Mouse (Mus musculus): Measurements from ENCODE around the gene Ces1a. TPM values are rescaled to one million over a fixed set of nuclear protein-coding genes. Genes with fewer than 3 reads are reported as not detected.
A peak's percentile ranks its signal among the peaks of the same experiment; 100 is the strongest.

Ces1a gene
- polyA plus RNA-seq, 1 experiment: 0.08 TPM

DNA sequence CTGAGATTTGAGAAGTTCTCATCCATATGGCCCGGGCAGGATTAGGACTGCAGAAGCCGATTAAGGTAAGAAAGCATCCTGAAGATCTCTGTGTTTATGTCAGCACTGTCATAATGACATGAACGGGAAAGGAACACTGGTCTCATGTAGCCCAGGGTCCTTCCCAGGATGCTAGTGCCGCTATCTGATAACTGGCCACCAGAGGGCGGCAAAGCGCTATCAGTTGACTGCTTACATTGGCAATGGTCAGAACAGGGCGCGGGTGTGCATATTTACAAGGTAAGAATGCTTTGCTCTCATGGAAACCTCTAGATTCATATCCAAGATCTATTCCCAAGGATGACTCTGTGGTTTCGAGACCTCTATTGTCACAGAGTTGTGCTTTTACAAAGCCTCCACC is 36.6 kb downstream of the Ces1a start:
- no peak overlapping the region for H3K27ac ChIP-seq (ENCODE audit: insufficient read depth, low read length)
- H3K4me1 ChIP-seq (ENCODE audit: control insufficient read depth, insufficient read depth, low read length): no peaks in the 10 kb centered on the region
- no peak for TF ChIP-seq POLR2A (IDR thresholded peaks at IDR 0.05; ENCODE audit: extremely low read depth, insufficient read depth, low read length)
- TF ChIP-seq CTCF (IDR thresholded peaks at IDR 0.05; ENCODE audit: extremely low read depth, insufficient read depth, low read length): peak; percentile 95
- no peak overlapping the region for H3K4me3 ChIP-seq (ENCODE audit: insufficient read depth, low read length)

DNA sequence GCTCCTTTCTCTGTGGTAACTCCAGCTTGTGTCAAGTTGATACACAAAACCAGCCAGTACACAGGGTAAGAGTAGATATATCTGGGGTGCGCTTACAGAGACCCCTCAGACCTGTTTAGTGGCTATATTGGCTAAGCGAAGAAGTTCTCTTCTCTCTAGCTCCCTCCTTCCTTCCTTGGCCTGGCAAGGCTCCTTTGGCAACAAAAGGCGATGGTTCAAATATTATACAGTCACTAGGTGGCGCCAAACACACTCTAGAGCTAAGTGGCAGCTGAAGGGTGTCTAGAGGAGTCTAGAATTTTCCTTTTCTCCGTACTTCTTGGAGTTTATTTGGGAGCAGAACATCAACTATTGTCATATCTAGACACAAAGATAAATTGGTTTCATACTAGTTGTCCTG is 37.7 kb downstream of the Ces1a start:
- no peaks in the 10 kb centered on the region for H3K4me1 ChIP-seq (ENCODE audit: control insufficient read depth, insufficient read depth, low read length)
- no peak overlapping the region for H3K4me3 ChIP-seq (ENCODE audit: insufficient read depth, low read length)
- no peak overlapping the region for H3K27ac ChIP-seq (ENCODE audit: insufficient read depth, low read length)
- TF ChIP-seq CTCF (IDR thresholded peaks at IDR 0.05; ENCODE audit: extremely low read depth, insufficient read depth, low read length): peak; percentile 58
- no peak for TF ChIP-seq POLR2A (IDR thresholded peaks at IDR 0.05; ENCODE audit: extremely low read depth, insufficient read depth, low read length)

DNA sequence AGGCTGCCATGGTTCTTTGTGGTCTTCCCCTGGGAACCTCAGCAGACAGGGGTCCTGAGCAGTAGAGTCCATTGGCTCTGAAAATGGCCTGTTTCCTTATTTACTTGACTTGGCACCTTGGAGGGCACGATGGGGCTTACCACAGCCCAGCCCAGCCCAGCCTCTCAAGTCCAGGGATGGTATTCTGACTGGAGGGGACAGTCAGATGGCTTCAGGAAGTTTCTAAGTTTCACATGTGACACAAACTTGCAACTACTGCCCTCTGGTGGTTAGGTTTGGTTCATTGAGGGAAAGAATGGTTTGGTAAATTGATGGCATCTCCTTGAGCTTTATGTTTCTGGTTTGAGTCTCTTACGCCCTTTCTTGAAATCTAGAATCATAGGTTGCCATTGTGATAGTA is 49.4 kb downstream of the Ces1a start:
- no peaks in the 10 kb centered on the region for H3K4me1 ChIP-seq (ENCODE audit: control insufficient read depth, insufficient read depth, low read length)
- no peak overlapping the region for H3K27ac ChIP-seq (ENCODE audit: insufficient read depth, low read length)
- TF ChIP-seq POLR2A (IDR thresholded peaks at IDR 0.05; ENCODE audit: extremely low read depth, insufficient read depth, low read length) (no peak), CTCF (IDR thresholded peaks at IDR 0.05; ENCODE audit: extremely low read depth, insufficient read depth, low read length) (peak; percentile 49; the same call in 1 of the 2 replicates)
- no peak overlapping the region for H3K4me3 ChIP-seq (ENCODE audit: insufficient read depth, low read length)

DNA sequence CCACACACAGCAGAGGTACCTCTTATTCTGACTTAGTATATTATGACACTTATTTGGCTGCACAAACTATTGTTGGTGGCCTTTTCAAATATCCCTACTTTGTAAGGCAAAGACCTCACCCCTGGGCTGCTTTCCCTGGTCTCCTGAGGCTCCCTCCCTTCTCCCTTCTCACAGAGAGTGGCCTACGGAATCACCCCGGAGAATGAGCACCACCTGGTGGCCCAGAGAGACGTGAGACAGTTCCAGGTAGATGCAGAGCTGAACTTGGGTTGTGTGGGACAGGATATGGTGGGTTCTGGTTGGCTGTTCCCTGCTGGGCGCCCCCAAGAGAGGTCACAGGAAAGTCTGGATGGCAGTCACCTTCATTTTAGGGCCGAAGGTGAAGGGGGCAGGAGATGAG is 51.2 kb downstream of the Ces1a start:
- Histone ChIP-seq H3K27ac (ENCODE audit: insufficient read depth, low read length) (no peak overlapping the region), H3K4me1 (ENCODE audit: control insufficient read depth, insufficient read depth, low read length) (no peaks in the 10 kb centered on the region), H3K4me3 (ENCODE audit: insufficient read depth, low read length) (no peak overlapping the region)
- TF ChIP-seq CTCF (IDR thresholded peaks at IDR 0.05; ENCODE audit: extremely low read depth, insufficient read depth, low read length) (peak; percentile 82), POLR2A (IDR thresholded peaks at IDR 0.05; ENCODE audit: extremely low read depth, insufficient read depth, low read length) (no peak)

DNA sequence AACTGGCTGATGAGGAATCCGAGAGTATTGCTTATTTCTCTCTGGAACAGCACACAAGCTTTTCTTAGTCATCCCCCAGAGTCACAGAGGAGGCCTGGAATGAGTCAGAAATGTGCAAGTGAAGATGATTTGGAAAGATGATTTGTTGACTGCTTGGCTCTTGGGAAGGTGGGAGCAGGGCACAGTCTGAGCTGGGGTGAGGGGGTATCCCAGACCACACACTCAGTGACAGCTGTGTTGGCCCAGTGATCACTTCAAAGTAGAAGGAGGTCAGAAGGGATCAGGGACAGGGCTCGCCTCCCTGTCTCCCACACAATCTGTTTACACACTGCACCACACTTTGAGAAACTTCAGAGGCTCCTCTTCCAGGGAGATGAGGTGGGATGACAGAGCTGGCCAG is 63.6 kb downstream of the Ces1a start:
- 0 out of 2 replicates have a peak, but pooled peaks cover 1% of the 10 kb centered on the region for H3K4me1 ChIP-seq (ENCODE audit: control insufficient read depth, insufficient read depth, low read length)
- TF ChIP-seq POLR2A (IDR thresholded peaks at IDR 0.05; ENCODE audit: extremely low read depth, insufficient read depth, low read length) (no peak), CTCF (IDR thresholded peaks at IDR 0.05; ENCODE audit: extremely low read depth, insufficient read depth, low read length) (no peak)

DNA sequence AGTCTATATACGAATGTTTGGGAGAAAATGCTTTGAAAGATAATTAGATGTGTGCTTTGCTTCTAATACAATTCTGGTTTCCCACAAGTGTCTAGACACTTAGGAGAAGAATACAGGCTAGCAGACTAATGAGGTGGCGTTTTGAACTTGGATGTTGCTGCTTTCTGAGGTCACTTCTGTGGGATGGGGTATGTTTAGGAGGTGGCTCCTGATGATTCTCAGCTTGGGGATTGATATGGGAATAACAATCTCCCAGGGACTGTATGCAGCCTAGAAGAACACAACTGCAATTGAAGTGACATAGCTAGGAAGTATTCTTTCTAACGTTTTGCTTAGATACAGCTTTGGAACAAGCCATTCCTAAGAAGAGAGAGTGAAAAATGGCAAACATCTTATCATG is 65.5 kb downstream of the Ces1a start:
- 0 out of 2 replicates have a peak, but pooled peaks cover 1% of the 10 kb centered on the region for H3K4me1 ChIP-seq (ENCODE audit: control insufficient read depth, insufficient read depth, low read length)
- TF ChIP-seq CTCF (IDR thresholded peaks at IDR 0.05; ENCODE audit: extremely low read depth, insufficient read depth, low read length): no peak
- TF ChIP-seq POLR2A (IDR thresholded peaks at IDR 0.05; ENCODE audit: extremely low read depth, insufficient read depth, low read length): no peak
- H3K27ac ChIP-seq (ENCODE audit: insufficient read depth, low read length): no peak overlapping the region
- H3K4me3 ChIP-seq (ENCODE audit: insufficient read depth, low read length): no peak overlapping the region

More for the DNA sequence above, 63.6 kb downstream of the Ces1a start:
- Histone ChIP-seq H3K27ac (ENCODE audit: insufficient read depth, low read length) (no peak overlapping the region; the same call in 1 of the 2 replicates), H3K4me3 (ENCODE audit: insufficient read depth, low read length) (no peak overlapping the region)

DNA sequence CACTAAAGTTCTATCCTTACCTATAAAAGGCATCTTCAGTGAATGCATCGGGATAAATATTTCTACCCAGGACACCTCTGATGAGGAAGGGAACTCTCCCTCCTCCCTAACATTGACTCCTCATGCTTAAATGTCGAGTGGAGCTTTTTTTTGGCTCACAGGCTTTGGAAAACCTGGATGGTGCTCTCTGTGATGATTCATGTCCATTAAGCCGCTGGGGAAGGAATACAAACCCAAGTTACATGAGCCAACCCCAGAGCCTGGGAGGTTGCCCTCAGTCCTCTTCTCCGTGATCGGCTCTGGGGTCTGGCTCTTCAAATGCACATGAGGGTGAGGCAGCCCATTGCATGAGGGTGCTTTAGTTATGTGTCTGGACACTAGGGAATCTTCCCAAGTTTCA is 71.3 kb downstream of the Ces1a start:
- no peak for TF ChIP-seq POLR2A (IDR thresholded peaks at IDR 0.05; ENCODE audit: extremely low read depth, insufficient read depth, low read length)
- no peak for TF ChIP-seq CTCF (IDR thresholded peaks at IDR 0.05; ENCODE audit: extremely low read depth, insufficient read depth, low read length)
- Histone ChIP-seq H3K4me3 (ENCODE audit: insufficient read depth, low read length) (no peak overlapping the region), H3K4me1 (ENCODE audit: control insufficient read depth, insufficient read depth, low read length) (no peaks in the 10 kb centered on the region), H3K27ac (ENCODE audit: insufficient read depth, low read length) (no peak overlapping the region)

DNA sequence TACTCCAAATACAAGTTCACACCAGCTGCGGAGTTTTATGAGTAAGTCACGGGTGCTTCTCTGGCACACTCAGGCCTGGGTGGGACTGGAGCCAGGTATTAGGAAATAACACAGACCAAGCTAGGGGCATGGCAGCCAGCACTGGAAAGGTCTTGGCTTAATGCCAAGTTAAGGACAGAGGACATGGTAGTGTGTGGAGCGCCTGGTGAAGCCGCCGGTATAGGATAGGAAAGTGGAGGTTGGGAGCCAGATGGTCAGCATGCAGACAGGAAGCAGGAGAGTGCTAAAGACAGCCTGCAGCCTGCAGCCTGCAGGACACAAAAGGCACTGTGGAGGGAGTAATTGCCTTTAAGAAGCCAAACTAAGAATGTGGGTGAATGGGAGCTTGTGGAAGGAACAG is 75.0 kb downstream of the Ces1a start:
- no peak overlapping the region for H3K4me3 ChIP-seq (ENCODE audit: insufficient read depth, low read length)
- TF ChIP-seq POLR2A (IDR thresholded peaks at IDR 0.05; ENCODE audit: extremely low read depth, insufficient read depth, low read length) (no peak), CTCF (IDR thresholded peaks at IDR 0.05; ENCODE audit: extremely low read depth, insufficient read depth, low read length) (no peak)

More for the DNA sequence above, 75.0 kb downstream of the Ces1a start:
- Histone ChIP-seq H3K27ac (ENCODE audit: insufficient read depth, low read length) (no peak overlapping the region), H3K4me1 (ENCODE audit: control insufficient read depth, insufficient read depth, low read length) (no peaks in the 10 kb centered on the region)

Other genes with a start within 250 kb of the Ces1a start
- 2.3 and 2.9 TPM in 2 replicates for gene Mmp2, start 220.9 kb downstream of the Ces1a start, polyA plus RNA-seq (2012; rRNA removed)
- gene Lpcat2, start 192.9 kb downstream of the Ces1a start, polyA plus RNA-seq (2012; rRNA removed): 13.7 and 17.0 TPM in 2 replicates
- gene Capns2, start 146.8 kb downstream of the Ces1a start, polyA plus RNA-seq (2012; rRNA removed): 0.78 and 1.2 TPM in 2 replicates
- gene Slc6a2, start 88.1 kb downstream of the Ces1a start, polyA plus RNA-seq (2012; rRNA removed): 0.02 TPM in 2 replicates
- gene Ces1b, start 31.8 kb upstream of the Ces1a start, polyA plus RNA-seq (2012; rRNA removed): not detected in 2 replicates
- not detected in 2 replicates for gene Ces1c, start 83.1 kb upstream of the Ces1a start, polyA plus RNA-seq (2012; rRNA removed)
- 0.94 TPM in 1 of 2 replicates, not detected in the other for gene Ces1d, start 149.6 kb upstream of the Ces1a start, polyA plus RNA-seq (2012; rRNA removed)
- not detected in 2 replicates for gene Ces1e, start 181.4 kb upstream of the Ces1a start, polyA plus RNA-seq (2012; rRNA removed)
- 0.11 TPM in 1 of 2 replicates, not detected in the other for gene Ces1f, start 231.6 kb upstream of the Ces1a start, polyA plus RNA-seq (2012; rRNA removed)